Mouse (Mus musculus): ENCODE measurements around the gene Ccn1.

The Ccn1 gene

GRCm38 (mm10) chr3:145619621-145620365 is 30.0 kb downstream of the Ccn1 start:
- DNase-seq (ENCODE audit: low read depth, low spot score), result no peak

GRCm38 (mm10) chr3:145618299-145618698 is 31.5 kb downstream of the Ccn1 start:
- no peak for DNase-seq (ENCODE audit: low read depth, low spot score)

GRCm38 (mm10) chr3:145614362-145615115 is 35.2 kb downstream of the Ccn1 start:
- DNase-seq (ENCODE audit: low read depth, low spot score), result no peak

- DNase-seq (ENCODE audit: low read depth, low spot score), result no peak
Observed at GRCm38 (mm10) chr3:145613234-145613633, 36.5 kb downstream of the Ccn1 start.

- no peak for DNase-seq (ENCODE audit: low read depth, low spot score)
Observed at GRCm38 (mm10) chr3:145612662-145613061, 37.1 kb downstream of the Ccn1 start.

- no peak for DNase-seq (ENCODE audit: low read depth, low spot score)
Observed at GRCm38 (mm10) chr3:145608320-145608719, 41.5 kb downstream of the Ccn1 start.

- DNase-seq (ENCODE audit: low read depth, low spot score), result no peak
Observed at GRCm38 (mm10) chr3:145605437-145606123, 44.2 kb downstream of the Ccn1 start.

- no peak for DNase-seq (ENCODE audit: low read depth, low spot score)
Observed at GRCm38 (mm10) chr3:145602410-145603206, 47.2 kb downstream of the Ccn1 start.

- no peak for DNase-seq (ENCODE audit: low read depth, low spot score)
Observed at GRCm38 (mm10) chr3:145601345-145601744, 48.4 kb downstream of the Ccn1 start.

GRCm38 (mm10) chr3:145600801-145601200 is 49.0 kb downstream of the Ccn1 start:
- DNase-seq (ENCODE audit: low read depth, low spot score), result no peak

- DNase-seq (ENCODE audit: low read depth, low spot score), result no peak
Observed at GRCm38 (mm10) chr3:145599059-145599458, 50.7 kb downstream of the Ccn1 start.
